Mouse (Mus musculus) neural tube, embryonic 14.5 days (tissue): ENCODE results near the gene Acin1. TPM values are rescaled to one million over a fixed set of nuclear protein-coding genes. Genes with fewer than 3 reads are reported as not detected.

ENCODE experiments used
- ATAC-seq: fragments of 200-750 bp; cut with Nextera tagmentation; 2 replicates; pipeline ENCODE4 v1.8.0; 2017; ENCODE audit warnings: low read depth, mild to moderate bottlenecking, moderate TSS enrichment, moderate library complexity
- H3K27ac ChIP-seq: fragments of 300-500 bp; sonication (generic); 2 replicates; pipeline ENCODE4 v1.5.1; 2014; ENCODE audit warnings: low read depth, mild to moderate bottlenecking, control low read depth, low read length, moderate library complexity, mixed read lengths
- H3K27me3 ChIP-seq: fragments of 300-500 bp; sonication (generic); 2 replicates; pipeline ENCODE4 v1.6.1; 2014; ENCODE audit warnings: low read length; ENCODE audit not compliant: control insufficient read depth, insufficient read depth
- H3K36me3 ChIP-seq: fragments of 300-500 bp; sonication (generic); 2 replicates; pipeline ENCODE4 v1.6.1; 2014; ENCODE audit warnings: low read length, mixed read lengths; ENCODE audit not compliant: control insufficient read depth, insufficient read depth
- H3K4me1 ChIP-seq: fragments of 300-500 bp; sonication (generic); 2 replicates; pipeline ENCODE4 v1.6.1; 2014; ENCODE audit warnings: low read length; ENCODE audit not compliant: control insufficient read depth, insufficient read depth
- H3K4me2 ChIP-seq: fragments of 300-500 bp; sonication (generic); 2 replicates; pipeline ENCODE4 v1.6.1; 2014; ENCODE audit warnings: mild to moderate bottlenecking, low read depth, low read length, control low read depth
- H3K4me3 ChIP-seq: fragments of 300-500 bp; sonication (generic); 2 replicates; pipeline ENCODE4 v1.5.1; 2014; ENCODE audit warnings: low read depth, low read length, control low read depth, mixed read lengths
- H3K9ac ChIP-seq: fragments of 300-500 bp; sonication (generic); replicated peaks from 2 replicates; pipeline ENCODE4 v1.6.1; 2014; ENCODE audit warnings: low read depth, mild to moderate bottlenecking, control low read depth, low read length, mixed read lengths
- H3K9me3 ChIP-seq: fragments of 300-500 bp; sonication (generic); 2 replicates; pipeline ENCODE4 v1.6.1; 2016; ENCODE audit warnings: low read length; ENCODE audit not compliant: control insufficient read depth
- whole genome bisulfite sequencing: fragments of 180-500 bp; shearing (Covaris S2); extraction: QIAGEN DNeasy Blood & Tissue Kit; methylation state at CpG from one replicate; pipeline ENCODE4 v1.1.7; 2014; 5-methylcytosine and 5-hydroxymethylcytosine counted together
- microRNA counts: library from miRNA; unstranded; fragments of <30 nt; microRNA quantifications from one replicate; lab custom pipeline; 2016
- microRNA-seq: library from miRNA; unstranded; fragments of <30 nt; microRNA quantifications from one replicate; pipeline ENCODE4, GENCODE M21; 2016
- polyA plus RNA-seq: library from polyadenylated mRNA; unstranded; fragments of >200 nt; fragmentation: Nextera tagmentation; extraction: Ambion mirVana; gene quantifications from 2 replicates; pipeline ENCODE4 v1.2.1, GENCODE M21; 2014

Acin1 gene
- polyA plus RNA-seq, 1 experiment from 2014 or later: 118 TPM

GRCm38 (mm10) chr14:54602613-54603012, 84.1 kb downstream of the Acin1 start:
- Histone ChIP-seq H3K27me3 (no peaks in the 10 kb centered on the region), H3K4me1 (peaks cover 17% of the 10 kb centered on the region; the same call in 1 of the 2 replicates), H3K36me3 (no peaks in the 10 kb centered on the region), H3K4me2 (peak overlapping the region; percentile 48), H3K9ac (peak overlapping the region; percentile 73), H3K9me3 (no peaks in the 10 kb centered on the region), H3K4me3 (peak overlapping the region; percentile 56), H3K27ac (peak overlapping the region; percentile 96)
- WGBS: 29% methylated on average over 4 of the region's 4 CpGs
- peak; percentile 26; the same call in 1 of the 2 replicates for ATAC-seq

- no peak for ATAC-seq
- WGBS: 85% methylated on average over 2 of the region's 2 CpGs
Measured at GRCm38 (mm10) chr14:54601601-54602000, 85.1 kb downstream of the Acin1 start.

GRCm38 (mm10) chr14:54597084-54597483, 89.6 kb downstream of the Acin1 start:
- H3K4me2 ChIP-seq: no peak overlapping the region
- no peak overlapping the region for H3K4me3 ChIP-seq
- H3K4me1 ChIP-seq: peaks cover 8% of the 10 kb centered on the region; the same call in 1 of the 2 replicates
- no peaks in the 10 kb centered on the region for H3K36me3 ChIP-seq
- WGBS: 84% methylated on average over 7 of the region's 7 CpGs
- no peak overlapping the region for H3K27ac ChIP-seq
- H3K27me3 ChIP-seq: no peaks in the 10 kb centered on the region
- ATAC-seq: no peak
- no peak overlapping the region for H3K9ac ChIP-seq
- H3K9me3 ChIP-seq: no peaks in the 10 kb centered on the region

More at GRCm38 (mm10) chr14:54601601-54602000, 85.1 kb downstream of the Acin1 start:
- no peak overlapping the region for H3K4me2 ChIP-seq
- no peak overlapping the region for H3K9ac ChIP-seq
- H3K27me3 ChIP-seq: no peaks in the 10 kb centered on the region
- H3K4me3 ChIP-seq: no peak overlapping the region
- H3K9me3 ChIP-seq: no peaks in the 10 kb centered on the region
- H3K4me1 ChIP-seq: peaks cover 17% of the 10 kb centered on the region; the same call in 1 of the 2 replicates
- no peak overlapping the region for H3K27ac ChIP-seq
- no peaks in the 10 kb centered on the region for H3K36me3 ChIP-seq

- Histone ChIP-seq H3K4me3 (no peak overlapping the region), H3K4me2 (no peak overlapping the region), H3K27ac (no peak overlapping the region), H3K4me1 (peaks cover 8% of the 10 kb centered on the region; the same call in 1 of the 2 replicates), H3K9me3 (no peaks in the 10 kb centered on the region), H3K27me3 (no peaks in the 10 kb centered on the region), H3K36me3 (no peaks in the 10 kb centered on the region), H3K9ac (no peak overlapping the region)
- ATAC-seq: no peak
- WGBS: 69% methylated on average over 27 of the region's 28 CpGs
Measured at GRCm38 (mm10) chr14:54594631-54595414, 91.9 kb downstream of the Acin1 start.

GRCm38 (mm10) chr14:54594055-54594454, 92.7 kb downstream of the Acin1 start:
- no peak for ATAC-seq
- Histone ChIP-seq H3K9ac (no peak overlapping the region), H3K4me3 (no peak overlapping the region), H3K4me2 (no peak overlapping the region), H3K27ac (no peak overlapping the region), H3K36me3 (no peaks in the 10 kb centered on the region), H3K9me3 (no peaks in the 10 kb centered on the region), H3K4me1 (peaks cover 8% of the 10 kb centered on the region; the same call in 1 of the 2 replicates), H3K27me3 (no peaks in the 10 kb centered on the region)
- 94% methylated on average over 3 of the region's 3 CpGs for WGBS

GRCm38 (mm10) chr14:54592319-54592934, 94.3 kb downstream of the Acin1 start:
- Histone ChIP-seq H3K27me3 (no peaks in the 10 kb centered on the region), H3K4me2 (no peak overlapping the region), H3K4me1 (peaks cover 8% of the 10 kb centered on the region; the same call in 1 of the 2 replicates), H3K4me3 (no peak overlapping the region), H3K27ac (peak overlapping the region; percentile 72), H3K9me3 (no peaks in the 10 kb centered on the region), H3K9ac (no peak overlapping the region; the same call in 1 of the 2 replicates), H3K36me3 (no peaks in the 10 kb centered on the region)
- peak; percentile 50; the same call in 1 of the 2 replicates for ATAC-seq
- WGBS: 40% methylated on average over 10 of the region's 10 CpGs

MicroRNAs within 50 kb of the gene (microRNA counts, 519-probe panel; counts per million panel counts)
- microRNA mmu-miR-686 (lab: Ali Mortazavi, UCI): not detected

Small RNA genes lying within 50 kb of the gene (microRNA-seq; reads per million reads assigned to microRNA genes)
- gene Mir686 (not detected), gene Mir6948 (2.3 reads per million)

Other genes with a start within 250 kb of the Acin1 start
- 26.0 and 35.8 TPM in 2 replicates for gene Lrp10, start 222.8 kb downstream of the Acin1 start, polyA plus RNA-seq
- 42.1 and 42.8 TPM in 2 replicates for gene Rem2, start 210.8 kb downstream of the Acin1 start, polyA plus RNA-seq
- 97.9 and 99.1 TPM in 2 replicates for gene Prmt5, start 169.4 kb downstream of the Acin1 start, polyA plus RNA-seq
- gene Haus4, start 132.3 kb downstream of the Acin1 start, polyA plus RNA-seq: 22.0 and 23.0 TPM in 2 replicates
- 2.3 and 5.7 TPM in 2 replicates for gene Ajuba, start 109.4 kb downstream of the Acin1 start, polyA plus RNA-seq
- gene 4931414P19Rik, start 80.9 kb downstream of the Acin1 start, polyA plus RNA-seq: 4.6 and 5.0 TPM in 2 replicates
- gene Psmb5, start 68.9 kb downstream of the Acin1 start, polyA plus RNA-seq: 428 and 435 TPM in 2 replicates
- gene Psmb11, start 65.5 kb downstream of the Acin1 start, polyA plus RNA-seq: 0.05 and 0.26 TPM in 2 replicates
- gene Gm17606, start 46.0 kb downstream of the Acin1 start, polyA plus RNA-seq: not detected in 2 replicates
- 9.2 and 12.5 TPM in 2 replicates for gene Cdh24, start 45.6 kb downstream of the Acin1 start, polyA plus RNA-seq
- gene 1700123O20Rik, start 715 bp downstream of the Acin1 start, polyA plus RNA-seq: 77.4 and 79.8 TPM in 2 replicates
- 0.20 TPM in 1 of 2 replicates, not detected in the other for gene Gm29776, start 11.9 kb upstream of the Acin1 start, polyA plus RNA-seq
- gene Cebpe, start 25.2 kb upstream of the Acin1 start, polyA plus RNA-seq: not detected in 2 replicates
- 7.3 and 8.5 TPM in 2 replicates for gene Slc7a8, start 95.0 kb upstream of the Acin1 start, polyA plus RNA-seq
- not detected in 2 replicates for gene Rnf212b, start 127.2 kb upstream of the Acin1 start, polyA plus RNA-seq
- 10.0 and 11.7 TPM in 2 replicates for gene Homez, start 184.0 kb upstream of the Acin1 start, polyA plus RNA-seq
- 3.8 and 7.2 TPM in 2 replicates for gene Ppp1r3e, start 190.6 kb upstream of the Acin1 start, polyA plus RNA-seq
- 4.8 and 5.3 TPM in 2 replicates for gene Bcl2l2, start 196.4 kb upstream of the Acin1 start, polyA plus RNA-seq
- gene Gm20521, start 196.5 kb upstream of the Acin1 start, polyA plus RNA-seq: not detected in 2 replicates
- gene Pabpn1, start 205.6 kb upstream of the Acin1 start, polyA plus RNA-seq: 149 and 176 TPM in 2 replicates
- 121 and 122 TPM in 2 replicates for gene Slc22a17, start 226.2 kb upstream of the Acin1 start, polyA plus RNA-seq
- 9.9 and 13.5 TPM in 2 replicates for gene Efs, start 239.2 kb upstream of the Acin1 start, polyA plus RNA-seq
- 0.39 and 0.76 TPM in 2 replicates for gene Il25, start 245.8 kb upstream of the Acin1 start, polyA plus RNA-seq
- 10.4 and 17.5 TPM in 2 replicates for gene Cmtm5, start 249.3 kb upstream of the Acin1 start, polyA plus RNA-seq